Mouse (Mus musculus): ENCODE measurements around the gene Bace2.

Bace2 gene

DNA sequence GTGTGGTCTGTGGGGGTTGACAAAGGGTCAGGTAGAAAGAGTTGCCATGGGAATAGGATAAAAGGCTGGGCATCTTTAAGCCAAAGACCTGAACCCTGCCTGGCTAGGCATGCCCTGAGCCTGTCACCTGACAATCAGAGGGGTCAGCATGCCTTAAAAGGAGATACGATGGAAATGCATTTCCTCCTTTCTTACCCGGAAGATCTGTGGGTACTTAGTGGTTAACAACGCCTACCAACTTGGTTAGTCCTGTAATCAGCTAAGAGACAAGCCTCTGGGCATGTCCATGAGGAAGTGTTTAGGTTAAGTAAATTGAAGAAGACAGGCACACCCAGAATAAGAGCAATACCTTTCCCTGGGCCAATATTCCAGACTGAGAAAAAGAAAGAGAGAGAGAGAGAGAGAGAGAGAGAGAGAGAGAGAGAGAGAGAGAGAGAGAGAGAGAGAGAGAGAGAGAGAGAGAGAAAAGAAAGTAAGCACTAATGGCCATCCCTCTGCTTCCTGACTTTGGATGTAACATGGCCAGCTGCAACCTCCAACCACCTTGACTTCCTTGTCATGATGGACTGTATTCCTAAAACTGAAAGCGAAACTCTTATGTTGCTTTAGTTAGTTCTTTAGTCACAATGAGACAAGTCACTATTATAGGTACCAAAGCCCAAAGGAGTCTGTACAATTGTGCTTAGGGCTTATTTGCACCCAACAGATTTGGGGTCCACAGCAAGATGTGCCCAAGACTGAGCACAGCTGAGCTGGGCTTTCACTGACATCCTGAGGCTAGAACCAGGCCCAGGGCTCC, 111.7 kb downstream of the Bace2 start:
- no peak for DNase-seq (ENCODE audit: low spot score)

DNA sequence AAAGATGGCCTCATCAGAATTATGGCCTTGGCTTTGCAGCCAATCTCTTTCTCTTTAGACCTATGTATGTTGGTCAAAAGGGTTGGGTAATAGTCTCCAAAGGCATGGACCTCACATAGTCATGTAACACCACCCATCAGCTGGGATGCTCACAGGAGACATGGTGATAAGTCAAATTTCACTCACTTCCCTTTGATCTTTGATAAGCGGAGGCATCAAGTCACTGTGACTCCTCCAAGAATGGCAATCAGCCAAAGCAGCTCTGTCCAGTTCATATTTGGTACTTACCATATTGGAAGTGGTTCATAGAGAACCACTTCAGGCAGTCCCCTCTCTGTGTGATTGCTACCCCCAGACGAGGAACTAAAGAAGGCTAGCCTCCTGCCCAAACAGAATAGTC, 118.1 kb downstream of the Bace2 start:
- no peak for DNase-seq (ENCODE audit: low spot score)

DNA sequence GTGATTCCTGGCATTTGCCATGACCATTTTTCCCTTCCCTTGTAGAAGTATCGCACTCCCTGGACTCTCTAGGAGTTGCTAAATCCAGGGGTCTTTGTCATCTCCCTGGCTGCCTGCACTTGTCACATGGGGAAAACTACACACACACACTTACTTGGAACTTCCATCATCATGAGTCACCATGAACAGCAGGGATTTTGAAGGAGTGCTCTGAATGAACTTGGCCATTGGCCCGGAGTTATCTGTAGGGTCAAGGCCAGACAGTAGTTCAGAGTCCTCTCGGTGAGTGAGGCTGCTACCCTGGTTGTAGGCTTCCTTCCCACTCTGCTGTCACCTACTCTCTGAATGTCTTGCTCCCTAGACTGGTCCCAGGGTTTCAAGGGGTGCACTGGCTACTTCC, 119.0 kb downstream of the Bace2 start:
- DNase-seq (ENCODE audit: low spot score): no peak

DNA sequence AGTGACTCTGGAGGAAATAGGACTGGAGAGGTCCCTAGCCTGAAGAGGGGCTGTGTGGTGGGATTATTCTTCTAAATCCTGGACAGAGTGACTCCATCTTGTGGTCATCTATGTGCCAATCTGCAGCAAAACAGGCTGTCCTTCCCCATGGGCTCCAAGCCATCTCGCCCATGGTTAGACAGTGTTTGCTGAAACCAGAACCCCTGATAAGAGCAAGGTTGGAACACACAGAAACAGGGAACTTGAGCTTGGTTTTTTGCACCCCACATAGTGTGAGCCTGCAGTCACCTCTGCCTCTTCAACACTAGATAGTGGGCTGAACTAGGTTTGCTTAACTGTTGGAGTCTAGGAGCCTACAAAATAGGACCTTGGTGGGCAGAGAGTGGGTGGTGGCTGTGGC, 120.0 kb downstream of the Bace2 start:
- DNase-seq (ENCODE audit: low spot score): no peak

DNA sequence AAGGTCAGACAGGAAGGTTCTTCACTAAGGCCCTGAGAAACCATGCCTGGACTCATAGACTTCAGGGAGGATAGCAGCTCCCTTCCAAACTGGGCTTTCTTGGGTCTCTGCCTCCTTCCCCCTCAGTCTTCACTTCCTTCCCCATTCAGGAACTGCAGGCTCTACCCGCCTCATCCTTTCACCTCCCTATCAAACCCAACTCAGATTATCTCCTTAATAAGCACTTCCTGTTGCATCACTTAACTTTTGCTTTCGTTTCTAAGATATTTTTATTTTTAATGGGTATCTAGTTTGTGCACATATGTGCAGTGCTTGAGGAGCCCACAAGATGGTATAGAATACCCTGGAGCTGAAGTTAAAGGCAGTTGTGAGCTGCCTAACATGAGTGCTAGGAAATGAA, 122.1 kb downstream of the Bace2 start:
- DNase-seq (ENCODE audit: low spot score): no peak

DNA sequence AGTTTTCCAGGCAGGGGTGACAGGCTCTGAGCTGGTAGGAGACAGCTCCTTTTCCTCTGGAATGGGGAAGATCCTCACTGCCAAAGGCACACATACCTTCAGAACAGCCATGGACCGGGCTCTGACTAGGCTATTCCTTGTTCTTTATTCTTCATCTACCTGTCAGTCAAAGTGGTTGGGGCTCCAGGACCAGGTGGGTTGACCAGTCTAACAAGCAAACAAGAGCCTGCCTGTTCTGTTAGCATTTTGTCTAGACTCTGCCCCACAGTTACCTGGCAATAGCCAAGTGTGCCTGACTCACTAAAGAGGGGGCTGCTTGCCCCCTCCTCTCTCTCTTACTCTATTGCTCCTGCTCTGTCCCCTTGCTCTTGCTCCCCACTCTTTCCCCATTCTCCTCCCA, 135.8 kb downstream of the Bace2 start:
- DNase-seq (ENCODE audit: low spot score): no peak
